Mouse (Mus musculus) 3134 (cell line): ENCODE data around the gene Atp6v1f.

ENCODE experiments used
- DNase-seq: peaks from one replicate; pipeline ENCODE4 v3.0.0-alpha.2; 2011; ENCODE audit warnings: low spot score; ENCODE audit not compliant: insufficient read length; ENCODE audit errors: extremely low read depth

Gene Atp6v1f

DNA sequence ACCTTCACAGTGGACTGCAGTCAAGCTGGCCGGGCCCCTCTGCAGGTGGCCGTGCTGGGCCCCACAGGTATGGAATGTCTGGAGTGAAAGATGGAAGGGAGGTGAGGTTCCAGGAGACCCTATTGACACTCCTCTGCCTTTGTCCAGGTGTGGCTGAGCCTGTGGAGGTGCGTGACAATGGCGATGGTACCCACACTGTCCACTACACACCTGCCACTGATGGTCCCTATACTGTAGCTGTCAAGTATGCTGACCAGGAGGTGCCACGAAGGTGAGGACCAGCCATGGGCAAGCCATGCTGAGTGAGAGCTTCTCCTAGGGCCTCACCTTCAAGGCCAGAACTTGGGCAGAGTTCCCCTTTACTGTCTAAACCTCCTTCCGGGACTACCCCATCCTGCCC lies 16.9 kb upstream of the Atp6v1f start:
- no peak for DNase-seq

DNA sequence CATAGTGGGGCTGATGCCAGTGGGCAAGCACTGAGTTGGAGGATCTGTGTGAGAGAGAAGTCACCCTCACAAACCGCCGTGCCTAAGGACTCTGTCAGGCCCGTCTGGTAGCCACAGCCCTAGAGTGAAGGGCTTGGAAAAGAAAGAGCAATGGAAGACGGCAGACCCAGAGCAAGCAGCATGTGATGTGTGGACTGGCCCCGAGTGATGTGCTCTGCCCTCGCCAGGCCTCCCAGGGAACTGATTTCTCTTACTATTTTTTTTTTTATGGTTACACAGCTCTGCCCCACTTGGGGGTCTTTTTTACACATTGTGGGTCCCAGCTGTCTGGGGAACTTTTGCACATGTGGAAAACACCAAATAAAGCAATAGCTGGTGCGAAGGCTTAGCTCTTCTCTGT lies 6.0 kb upstream of the Atp6v1f start:
- DNase-seq = no peak

DNA sequence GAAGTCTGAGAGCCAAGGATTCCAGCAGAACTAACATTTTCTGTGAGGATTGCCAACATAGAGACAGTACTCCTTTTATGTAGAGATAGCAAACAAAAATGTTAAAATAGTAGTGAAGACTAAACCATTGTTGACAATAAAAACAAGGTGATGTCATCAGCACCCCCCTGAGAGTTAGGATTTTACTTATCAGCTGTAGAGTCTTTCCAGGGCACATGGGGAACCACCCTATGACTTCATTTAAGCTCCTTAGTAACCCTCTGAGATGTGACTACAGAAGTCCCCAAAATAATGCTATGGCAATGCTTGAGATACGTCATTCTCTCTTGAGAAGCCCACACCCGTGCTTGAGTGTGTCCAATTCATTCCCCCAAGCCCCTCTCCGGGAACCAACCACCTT lies 4.1 kb upstream of the Atp6v1f start:
- DNase-seq = no peak

DNA sequence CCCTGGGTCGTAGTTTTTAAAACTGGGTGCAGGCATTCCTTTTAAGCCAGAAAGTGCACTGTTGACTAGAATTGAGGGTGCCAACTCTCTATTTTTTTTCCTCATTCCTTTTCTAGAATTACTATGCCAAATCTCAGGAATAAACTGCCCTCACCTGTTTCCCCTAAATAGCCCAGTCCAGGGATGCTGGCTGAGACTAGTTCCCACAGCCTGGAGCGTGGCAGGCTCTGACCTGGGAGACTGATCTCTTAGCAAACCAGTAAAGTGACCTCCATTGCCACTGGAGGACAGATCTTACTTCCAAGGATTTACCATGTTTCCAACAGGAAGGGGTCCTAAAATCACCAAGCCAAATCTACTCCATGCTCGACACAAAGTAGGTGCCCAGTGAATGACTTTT lies 1.3 kb downstream of the Atp6v1f start:
- no peak for DNase-seq

DNA sequence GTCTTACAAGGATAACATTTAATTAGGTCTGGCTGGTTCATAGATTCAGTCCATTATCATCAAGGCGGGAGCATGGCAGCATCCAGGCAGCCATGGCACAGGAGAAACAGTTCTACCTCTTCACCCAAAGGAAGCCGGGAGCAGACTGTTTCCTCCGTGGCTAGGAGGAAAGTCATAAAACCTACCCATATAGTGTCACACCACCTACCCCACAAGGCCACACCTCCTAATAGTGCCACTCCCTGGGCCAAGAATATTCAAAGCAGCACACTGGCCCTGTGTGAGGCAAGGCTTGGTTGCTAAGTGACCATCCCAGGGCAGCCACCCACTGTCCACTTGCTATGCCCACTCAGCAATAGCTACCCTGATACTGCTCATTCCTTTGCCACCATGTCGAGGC lies 3.6 kb downstream of the Atp6v1f start, which contains the start of gene Atp6v1fnb:
Gene Atp6v1fnb (plus strand): TSS at position 301 of the 400 bp plus-strand sequence.
- no peak for DNase-seq

DNA sequence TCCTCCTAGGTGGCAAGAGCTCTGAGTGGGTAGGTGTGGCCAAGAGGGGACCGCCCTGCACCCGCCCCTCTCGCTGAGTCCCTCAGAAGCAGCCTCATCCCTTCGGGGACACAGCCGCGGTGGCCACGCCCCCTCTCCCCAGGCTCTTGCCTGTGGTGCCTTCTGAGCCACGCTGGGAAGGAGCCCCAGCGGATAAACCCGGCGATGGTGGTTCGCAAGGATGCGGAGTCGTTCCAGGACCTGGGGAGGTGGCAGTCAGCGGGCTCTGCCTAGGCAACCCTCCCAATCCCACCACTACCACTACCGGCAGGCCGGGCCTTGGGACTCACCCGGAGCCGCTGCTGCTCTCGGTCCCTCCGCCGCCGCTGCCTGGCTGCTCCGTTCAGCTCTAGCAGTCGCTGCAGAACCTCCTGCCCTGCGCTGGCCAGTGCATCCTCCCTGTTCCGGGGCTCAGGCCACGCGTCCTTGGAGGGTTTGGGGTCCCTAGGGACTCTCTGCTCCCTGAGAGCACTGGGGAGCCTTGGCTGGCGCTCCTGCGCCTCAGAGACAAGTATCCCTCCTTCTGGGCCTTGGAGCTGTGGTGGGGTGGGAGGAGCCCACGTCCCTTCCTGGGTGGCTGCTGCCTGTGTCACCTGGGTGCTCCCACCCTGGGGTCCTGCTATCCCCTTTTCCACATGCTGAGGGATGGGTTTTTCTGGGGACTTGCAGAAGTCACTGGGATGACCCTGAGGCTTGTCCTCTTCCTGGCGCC lies 6.6 kb downstream of the Atp6v1f start:
- DNase-seq = no peak

DNA sequence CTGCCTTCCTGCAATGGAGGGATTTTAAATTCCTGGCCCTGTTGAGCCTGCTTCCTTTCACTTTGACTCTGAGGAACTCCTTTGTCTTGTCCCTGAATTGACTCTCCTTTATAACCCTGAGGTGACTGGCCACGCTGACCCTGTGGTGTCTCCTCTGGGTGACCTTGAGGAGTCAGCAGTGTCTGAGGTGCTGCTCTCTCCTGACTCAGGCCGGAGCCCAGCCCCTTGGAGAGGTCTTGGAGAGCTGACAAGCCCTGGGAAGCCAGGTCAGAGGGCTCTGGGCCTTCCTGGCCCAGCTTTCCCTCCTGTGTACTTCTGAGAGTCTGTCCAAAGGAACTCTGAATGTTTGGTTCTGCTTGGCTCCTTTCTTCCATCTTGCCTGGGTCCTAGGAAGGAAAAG lies 7.2 kb downstream of the Atp6v1f start:
- no peak for DNase-seq

DNA sequence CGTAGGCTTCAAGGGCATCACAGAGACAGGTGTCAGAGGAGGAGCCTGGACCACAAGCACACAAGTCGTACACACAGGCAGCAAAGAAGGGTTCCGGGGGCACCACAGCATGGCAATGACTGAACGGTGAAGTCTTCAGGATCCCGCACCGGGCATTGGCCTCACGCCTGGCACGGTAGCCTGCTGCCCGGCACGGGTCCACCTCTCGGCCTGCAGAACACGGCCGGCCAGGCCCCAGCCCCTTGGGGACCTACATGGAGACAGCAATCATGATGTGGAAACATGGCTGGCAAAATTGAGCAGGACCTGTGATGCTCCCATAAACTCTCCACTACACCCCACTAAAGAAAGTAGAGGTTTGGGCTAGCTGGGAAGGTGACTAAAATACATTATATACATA lies 15.2 kb downstream of the Atp6v1f start:
- DNase-seq = no peak

DNA sequence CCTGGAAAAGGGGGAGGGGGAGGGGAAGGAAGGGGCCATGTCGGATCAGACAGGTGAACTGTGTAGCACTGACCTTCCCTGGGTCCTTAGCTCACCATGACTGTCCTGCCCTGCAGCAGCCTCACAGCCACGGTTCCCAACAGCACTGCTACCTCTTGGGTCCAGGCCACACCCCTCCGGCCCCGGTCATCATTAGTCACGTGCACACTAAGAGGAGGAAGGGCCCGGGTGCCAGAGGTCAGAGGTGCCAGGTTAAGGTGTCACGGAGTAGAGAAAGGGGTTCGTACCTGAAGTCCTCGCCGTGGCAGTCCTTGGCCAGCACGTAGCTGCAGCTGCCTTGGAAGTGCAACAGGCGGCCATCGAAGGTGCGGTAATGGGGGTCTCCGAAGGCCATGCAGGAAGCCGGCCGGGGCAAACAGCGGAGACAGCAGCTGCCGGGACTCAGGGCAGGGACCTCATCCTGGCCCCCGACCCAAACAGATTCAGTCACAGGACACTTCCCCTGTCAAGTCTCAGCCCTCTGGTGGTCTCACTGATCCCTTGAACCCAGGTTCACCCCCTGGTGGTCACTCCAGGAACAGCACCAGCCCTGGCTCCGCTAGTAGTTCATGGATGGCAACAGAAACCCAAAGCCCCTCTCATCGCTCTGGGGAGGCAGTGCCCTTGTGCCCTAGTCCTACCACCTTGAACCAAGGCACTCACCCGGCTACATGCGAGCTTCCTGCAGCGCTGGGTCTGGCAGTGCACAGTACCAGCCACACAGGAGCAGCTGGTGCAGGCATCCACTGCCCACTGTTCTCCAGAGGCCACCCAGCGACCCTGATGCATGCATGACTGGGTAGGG lies 17.4 kb downstream of the Atp6v1f start:
- no peak for DNase-seq

DNA sequence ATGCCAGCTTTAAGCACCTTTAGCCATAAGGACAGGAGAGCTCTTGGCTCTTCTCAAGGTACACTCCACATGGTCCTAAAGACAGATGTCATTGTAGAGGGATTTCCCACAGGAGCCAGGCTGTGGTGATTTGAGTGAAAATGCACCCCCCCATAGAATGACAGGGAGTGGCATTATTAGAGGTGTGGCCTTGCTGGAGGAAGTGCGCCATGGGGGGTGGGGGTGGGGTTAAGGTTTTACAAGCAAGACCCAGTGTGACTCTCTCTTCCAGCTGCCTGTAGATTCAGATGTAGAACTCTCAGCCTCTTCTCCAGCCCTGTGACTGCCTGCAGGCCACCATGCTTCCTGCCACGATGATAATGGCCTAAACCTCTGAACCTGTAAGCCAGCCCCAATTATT lies 18.4 kb downstream of the Atp6v1f start:
- no peak for DNase-seq

DNA sequence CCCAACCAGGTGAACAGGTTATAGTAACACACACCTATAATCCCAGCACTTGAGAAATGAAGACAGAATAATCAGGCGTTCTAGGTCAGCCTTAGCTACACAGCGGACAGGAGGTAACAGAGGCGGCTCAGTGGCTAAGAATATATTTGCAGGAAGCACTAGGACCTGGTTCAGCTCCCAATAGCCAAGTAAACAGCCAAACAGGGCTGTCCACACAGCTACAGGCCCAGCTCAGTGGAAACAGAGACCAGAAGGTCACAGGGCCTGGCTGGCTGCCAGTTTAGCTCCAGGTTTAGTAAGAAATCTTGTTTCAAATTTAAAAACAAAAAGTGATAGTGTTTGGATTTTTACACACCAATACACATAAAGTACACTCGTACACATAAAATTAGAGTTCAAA lies 26.6 kb downstream of the Atp6v1f start:
- DNase-seq = no peak

DNA sequence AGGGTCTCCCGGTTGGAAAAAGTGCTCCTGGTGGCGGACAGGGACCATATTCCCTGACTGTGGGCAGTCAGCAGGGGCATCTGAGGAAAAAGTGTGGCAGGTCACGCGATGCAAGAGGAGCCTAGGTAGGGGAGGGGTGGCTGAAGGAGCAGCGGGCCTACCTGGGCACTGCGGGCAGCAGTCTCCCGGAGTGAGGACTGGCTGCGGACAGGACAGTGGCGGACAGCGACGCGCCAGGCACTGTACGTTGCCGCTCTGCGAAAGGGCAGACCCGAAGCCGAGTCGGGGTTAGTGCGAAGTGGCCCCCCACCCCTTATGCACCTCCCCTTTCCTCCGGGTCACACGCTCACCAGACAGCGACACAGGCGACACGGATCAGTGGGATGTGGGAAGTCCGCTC lies 28.8 kb downstream of the Atp6v1f start:
- no peak for DNase-seq

DNA sequence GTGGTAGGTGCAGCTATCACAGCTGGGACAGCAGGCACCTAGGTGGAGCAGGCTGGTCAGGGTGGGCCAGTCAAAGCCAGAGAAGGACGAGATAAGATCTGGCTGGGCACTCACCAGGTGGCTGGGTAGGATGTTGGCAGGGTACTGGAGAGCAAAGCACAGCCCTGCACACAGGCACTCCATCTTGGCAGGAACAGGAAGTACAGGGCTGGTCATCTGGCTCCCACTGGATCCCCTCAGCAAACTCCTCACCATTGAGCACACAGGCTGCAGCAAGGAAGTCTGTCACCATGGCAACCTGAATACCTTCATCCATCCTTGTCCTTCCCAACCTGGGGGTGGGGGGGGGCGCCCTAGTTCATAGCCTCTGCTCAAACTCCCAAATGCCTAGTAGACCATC lies 30.3 kb downstream of the Atp6v1f start:
- DNase-seq = no peak

DNA sequence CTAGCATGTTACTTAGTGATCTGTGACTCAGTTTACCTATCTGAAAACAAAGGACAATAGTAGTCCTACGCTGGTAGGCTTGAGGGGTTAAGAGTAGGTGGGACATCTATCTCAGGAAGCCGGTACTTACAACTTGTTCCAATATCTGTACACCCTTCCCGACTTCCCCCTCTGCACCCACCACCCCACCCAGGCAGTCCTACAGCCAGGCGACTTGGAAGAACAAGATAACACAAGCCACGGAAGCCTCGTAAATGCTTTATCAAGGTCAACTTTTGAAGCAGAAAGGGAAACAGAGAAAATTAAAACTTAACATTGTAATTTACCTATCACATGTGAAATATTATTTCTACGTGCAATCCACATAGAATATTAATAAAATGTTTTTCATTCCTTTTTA lies 32.7 kb downstream of the Atp6v1f start:
- no peak for DNase-seq

DNA sequence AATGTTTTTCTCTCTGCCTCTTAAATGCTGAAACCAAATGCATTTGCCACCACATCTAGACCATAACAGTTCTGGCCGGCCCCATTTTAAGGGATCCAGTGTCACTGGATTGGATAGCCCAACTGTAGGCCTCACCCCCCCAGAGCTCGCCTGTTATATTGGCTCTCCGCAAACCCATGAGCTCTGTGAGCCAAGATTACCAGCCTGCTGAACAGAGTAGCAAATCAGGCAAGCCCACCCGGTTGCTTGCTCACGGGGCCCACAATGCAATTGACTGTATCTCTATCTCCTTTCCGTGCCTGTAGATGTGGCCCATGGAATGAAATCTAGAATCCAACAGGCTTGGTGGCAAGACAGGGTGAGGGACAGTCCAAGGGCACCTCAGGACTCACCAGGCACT lies 33.3 kb downstream of the Atp6v1f start:
- DNase-seq = no peak

DNA sequence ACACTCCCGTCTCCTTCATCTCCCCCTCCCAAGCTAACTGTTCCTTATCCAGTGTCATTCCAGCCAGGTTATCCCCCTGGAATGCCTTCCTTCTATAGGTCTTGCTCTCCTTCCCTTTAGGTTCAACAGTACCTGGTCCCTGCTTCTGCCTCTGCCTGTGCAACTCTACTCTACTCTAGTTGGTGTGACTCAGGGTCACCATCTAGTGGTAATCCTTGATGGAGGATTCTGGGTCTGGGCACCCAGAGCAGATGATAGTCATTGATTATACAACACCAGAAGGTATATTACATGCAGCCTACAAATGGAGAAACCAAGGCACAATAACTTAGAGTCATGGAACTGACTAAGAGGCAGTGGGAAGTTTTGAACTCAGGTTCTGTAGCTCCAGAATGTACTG lies 34.1 kb downstream of the Atp6v1f start:
- no peak for DNase-seq

DNA sequence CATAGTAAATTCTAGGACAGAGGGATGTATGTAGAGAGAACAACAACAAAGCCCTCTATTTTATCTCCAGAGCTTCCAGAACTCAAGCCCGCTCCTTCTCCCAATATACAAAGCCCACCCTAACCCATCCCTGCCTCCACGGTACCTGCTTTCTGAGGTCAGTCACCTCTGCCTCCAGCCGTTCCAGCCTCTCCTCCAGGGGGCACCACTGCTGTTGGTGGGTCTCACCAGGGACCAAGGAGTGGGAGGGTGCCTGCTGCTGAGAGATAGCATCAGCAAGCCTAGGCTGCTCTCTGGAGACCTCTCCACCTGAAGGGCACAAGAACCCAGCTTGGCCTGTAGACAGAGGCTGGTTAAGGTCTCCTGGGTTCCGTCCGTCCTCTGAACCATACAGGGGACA lies 38.0 kb downstream of the Atp6v1f start:
- no peak for DNase-seq

DNA sequence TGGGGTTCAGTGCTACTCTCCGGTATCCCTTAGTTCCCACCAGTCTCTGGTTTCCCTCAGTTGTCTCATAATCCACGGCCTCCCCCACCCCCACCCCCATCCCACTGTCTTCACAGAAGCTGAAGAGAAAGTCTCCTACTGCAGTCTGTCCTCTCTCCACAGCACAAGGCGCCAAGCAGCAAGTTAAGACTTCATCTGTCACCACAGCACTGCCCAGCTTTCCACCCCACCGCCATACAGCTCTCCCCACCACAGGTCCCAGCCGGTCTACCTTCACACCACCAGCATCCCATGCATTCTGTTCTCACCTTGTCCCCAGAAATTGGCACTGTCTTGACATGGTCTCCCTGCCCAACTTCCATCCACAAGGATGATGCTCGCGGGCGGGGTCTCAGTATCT lies 39.3 kb downstream of the Atp6v1f start:
- no peak for DNase-seq

DNA sequence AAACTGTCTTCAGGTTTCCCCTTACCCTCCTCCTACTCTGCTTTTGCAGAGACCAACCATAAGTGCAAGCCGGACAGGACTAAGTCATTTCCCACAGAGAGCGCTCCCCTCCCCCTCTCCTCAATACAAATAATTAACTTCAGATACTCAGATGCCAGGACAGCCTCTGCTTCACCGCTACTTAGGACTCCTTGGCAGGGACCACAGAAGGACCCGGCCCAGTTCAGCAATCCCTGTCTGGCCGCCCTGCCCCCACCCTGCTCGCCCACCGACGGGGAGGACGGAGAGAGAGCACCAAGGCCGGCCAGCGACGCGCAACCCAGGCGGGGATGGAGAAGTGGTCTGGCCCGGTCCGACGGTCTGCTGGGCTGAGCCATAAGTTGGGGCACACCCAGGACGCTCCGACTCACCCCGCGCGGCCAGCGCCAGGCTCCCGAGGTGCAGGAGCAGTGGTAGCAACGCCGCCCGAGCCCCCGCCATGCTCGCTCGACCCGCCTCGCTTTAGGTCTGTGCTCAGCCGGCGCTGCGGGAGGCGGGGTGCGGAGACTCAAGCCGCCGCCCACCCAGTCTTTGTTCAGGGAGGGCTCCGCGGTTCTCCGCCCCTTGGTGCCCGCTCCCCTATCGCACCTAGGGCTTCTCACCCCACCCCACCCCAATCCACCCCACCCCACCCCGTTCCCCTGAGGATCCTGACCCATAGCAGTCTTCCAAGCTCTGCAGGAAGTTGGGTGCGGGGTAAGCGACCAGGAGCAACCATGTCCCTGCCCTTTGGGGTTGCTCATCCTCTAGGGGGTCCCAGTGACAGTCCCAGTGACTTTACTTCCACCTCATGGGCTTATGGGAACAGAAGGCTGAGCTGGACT lies 40.2 kb downstream of the Atp6v1f start, which contains the start of gene Kcp:
Gene Kcp (minus strand): TSS at position 506 of the 863 bp plus-strand sequence.
- DNase-seq = no peak

DNA sequence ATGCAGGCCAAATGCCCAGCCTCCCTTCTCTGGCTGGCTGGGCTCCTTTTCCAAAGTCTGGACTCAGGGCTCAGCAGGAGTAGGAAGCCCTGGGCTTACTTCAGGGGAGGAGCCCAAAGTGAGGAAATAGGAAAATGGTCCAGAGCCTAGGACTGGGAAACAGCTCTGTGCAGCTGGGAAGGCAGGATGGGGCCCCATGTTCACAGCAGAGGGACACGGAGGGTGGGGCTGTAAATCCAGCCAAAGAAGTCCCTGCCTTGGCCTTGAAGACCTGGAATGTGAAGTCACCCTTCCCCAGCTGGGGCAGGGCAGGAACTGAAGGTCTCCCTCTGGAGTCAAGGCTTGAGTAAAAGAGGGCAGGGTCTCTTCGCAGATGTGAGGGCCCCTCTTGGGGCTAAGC lies 41.6 kb downstream of the Atp6v1f start:
- no peak for DNase-seq

DNA sequence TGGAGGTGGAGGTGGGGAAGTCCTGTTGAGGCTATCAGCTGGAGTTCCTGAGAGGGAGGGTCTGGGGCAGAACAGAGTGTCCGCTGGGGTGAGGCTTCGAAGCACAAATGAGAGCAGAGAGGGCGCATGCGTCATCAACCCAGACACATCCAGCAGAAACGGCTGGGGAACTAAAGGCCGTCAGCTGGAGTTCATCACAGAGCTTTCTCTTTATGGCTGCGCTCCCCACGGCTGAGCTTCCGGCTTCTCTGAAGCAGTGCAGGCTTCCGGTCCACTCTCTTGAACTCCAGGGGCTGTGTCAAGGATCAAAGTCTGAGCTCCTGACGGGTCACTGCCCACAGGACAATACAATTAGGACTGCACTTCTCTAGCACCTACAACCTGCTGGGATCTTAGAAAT lies 45.8 kb downstream of the Atp6v1f start:
- DNase-seq = no peak
